Mouse (Mus musculus): ENCODE results near the gene Gm20869. TPM values are rescaled to one million over a fixed set of nuclear protein-coding genes. Genes with fewer than 3 reads are reported as not detected.
"Not testable (repeated sequence)": the region's sequence is repeated elsewhere in the genome, so short reads cannot be mapped to it uniquely, and the experiment has no call there.

The Gm20869 gene
- polyA plus RNA-seq (2015; fragmentation: Nextera tagmentation; extraction: Ambion mirVana) = not detected in 2 replicates

- ATAC-seq; H3K27me3 ChIP-seq (replicated peaks; ENCODE audit: control insufficient read depth, insufficient read depth, low read length); H3K9ac ChIP-seq (ENCODE audit: low read depth, low read length); H3K4me2 ChIP-seq (ENCODE audit: low read length); H3K9me3 ChIP-seq (ENCODE audit: control insufficient read depth, low read length); H3K36me3 ChIP-seq (ENCODE audit: control insufficient read depth, insufficient read depth, low read length); H3K4me1 ChIP-seq (ENCODE audit: control insufficient read depth, insufficient read depth, low read depth, low read length); H3K27ac ChIP-seq (ENCODE audit: low read depth, low read length); H3K4me3 ChIP-seq (ENCODE audit: low read length): not testable (repeated sequence)
- WGBS = no CpG with 5 or more reads among the region's 6 CpGs
Observed at GRCm38 (mm10) chrY:71469149-71469548, at the start of gene Gm20869. Gm20869 (plus strand) TSS chrY:71469449.

Other genes with a start within 250 kb of the Gm20869 start
- not detected in 2 replicates for gene Gm20870, start 222.6 kb downstream of the Gm20869 start, polyA plus RNA-seq (2015; fragmentation: Nextera tagmentation; extraction: Ambion mirVana)